8 mouse cellular contexts compared by ENCODE assay signal in the genomic region with DNA sequence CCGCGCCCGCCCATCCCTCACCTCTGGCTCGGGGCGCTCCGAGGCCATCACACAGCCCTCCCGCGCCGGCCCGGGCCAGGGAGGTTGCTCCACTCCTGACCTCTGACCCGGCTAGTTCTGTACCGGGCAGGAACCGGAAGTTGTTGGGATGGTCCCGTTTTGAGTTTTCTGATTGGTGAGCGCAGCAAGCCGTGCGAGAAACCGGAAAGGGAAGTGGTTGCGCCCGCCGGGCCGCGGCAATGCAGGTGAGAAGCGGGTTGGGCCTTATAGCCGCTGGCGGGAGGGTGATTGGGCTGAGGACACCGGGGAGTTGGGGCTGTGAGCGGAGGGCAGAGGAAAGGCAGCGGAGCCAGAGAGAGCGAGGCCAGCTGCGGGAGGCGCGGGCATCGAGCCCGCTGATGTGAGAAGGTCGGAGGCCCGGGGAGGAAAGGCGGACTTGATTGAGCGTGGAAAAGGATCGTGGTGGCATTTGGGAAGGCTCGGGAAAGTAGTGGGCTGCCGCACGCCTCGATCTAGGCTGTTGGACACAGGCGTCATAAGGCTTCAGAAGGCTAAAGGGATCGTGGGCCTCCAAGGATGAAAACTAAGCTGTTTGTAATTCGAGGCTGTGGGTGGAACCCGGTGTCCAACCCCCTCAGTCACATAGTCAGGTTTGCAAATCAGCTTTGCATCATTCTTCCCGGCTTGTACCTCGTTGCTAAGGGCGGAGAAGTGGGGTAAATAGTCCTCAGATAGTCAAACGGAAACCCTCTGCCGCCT. TPM values are rescaled to one million over a fixed set of nuclear protein-coding genes. Genes with fewer than 3 reads are reported as not detected.
DNase-seq lines count a peak whose midpoint lies in the region; ATAC-seq and TF ChIP-seq lines count a peak whose summit lies in the region.

A gene (minus strand): TSS at position 132 of the 759 bp plus-strand sequence.
A gene (plus strand): TSS at position 196 of the 759 bp plus-strand sequence.

- H3K9ac ChIP-seq in lung, postnatal 0 days (replicated peaks; ENCODE audit: low read depth) = peak within 1 kb of the TSS; percentile 90

- peak within 1 kb of the TSS; percentile 76 for H3K4me2 ChIP-seq in lung, postnatal 0 days (replicated peaks; ENCODE audit: low read depth, low read length)

- WGBS in hindbrain, embryonic 10.5 days = 1% methylated on average over 53 of the region's 53 CpGs
- WGBS in lung, postnatal 0 days = under 1% methylated on average over 53 of the region's 53 CpGs

- peak within 1 kb of the TSS; percentile 76 for H3K4me3 ChIP-seq in hindbrain, embryonic 10.5 days
- H3K4me3 ChIP-seq in lung, postnatal 0 days (ENCODE audit: low read depth, low read length) = peak within 1 kb of the TSS; percentile 75

- peak within 1 kb of the TSS; percentile 90 for H3K27ac ChIP-seq in hindbrain, embryonic 10.5 days
- H3K27ac ChIP-seq in lung, postnatal 0 days (ENCODE audit: low read length) = peak within 1 kb of the TSS; percentile 86

- peaks cover 54% of the 10 kb centered on the region for H3K36me3 ChIP-seq in hindbrain, embryonic 10.5 days
- peaks cover 21% of the 10 kb centered on the region for H3K36me3 ChIP-seq in lung, postnatal 0 days (ENCODE audit: insufficient read depth, low read length)

- 0 out of 2 replicates have a peak, but pooled peaks have one; percentile 34 for TF ChIP-seq EP300 in lung, postnatal 0 days (IDR thresholded peaks at IDR 0.05)

- no peaks in the 10 kb centered on the region for H3K9me3 ChIP-seq in hindbrain, embryonic 10.5 days
- H3K9me3 ChIP-seq in lung, postnatal 0 days (ENCODE audit: low read length) = no peaks in the 10 kb centered on the region

- DNase-seq in MEL-GATA-1-ER (ENCODE audit: extremely low read depth, low read depth) = peak; percentile 86
- DNase-seq in cerebellum, adult 8-10 months = peak; percentile 85
- DNase-seq in hindbrain, embryonic 10.5 days (ENCODE audit: low spot score) = peak; percentile 92
- DNase-seq in layer of hippocampus, adult 9-11 months = peak; percentile 90
- DNase-seq in lung, postnatal 0 days (ENCODE audit: low spot score) = peak; percentile 98
- DNase-seq in ovary, postnatal 14 days (ENCODE audit: low spot score) = peak; percentile 84
- DNase-seq in thymus, postnatal 14 days = peak; percentile 92

- TF ChIP-seq CTCF in lung, postnatal 0 days (IDR thresholded peaks at IDR 0.05) = no peak

- H3K4me1 ChIP-seq in hindbrain, embryonic 10.5 days (replicated peaks) = peaks cover 17% of the 10 kb centered on the region
- H3K4me1 ChIP-seq in lung, postnatal 0 days (ENCODE audit: insufficient read depth, low read depth, low read length) = peaks cover 10% of the 10 kb centered on the region; the same call in 1 of the 2 replicates

- ATAC-seq in frontal cortex, adult (ENCODE audit: low TSS enrichment) = peak; percentile 99
- ATAC-seq in lung, postnatal 0 days = peak; percentile 99

- H3K27me3 ChIP-seq in hindbrain, embryonic 10.5 days (ENCODE audit: insufficient read depth, poor library complexity, severe bottlenecking) = no peaks in the 10 kb centered on the region
- H3K27me3 ChIP-seq in lung, postnatal 0 days (replicated peaks; ENCODE audit: insufficient read depth, low read length) = no peaks in the 10 kb centered on the region

RNA-seq across cellular contexts. Expression of the first gene that starts in this region (rescaled TPM):
- polyA plus RNA-seq in hindbrain, embryonic 10.5 days (2016; fragmentation: Nextera tagmentation; extraction: Ambion mirVana) = 7.0 and 11.7 TPM in 2 replicates
- polyA plus RNA-seq in lung, postnatal 0 days (2015; fragmentation: Nextera tagmentation; extraction: Ambion mirVana) = 6.1 TPM in 2 replicates

RNA-seq across cellular contexts. Expression of the second gene that starts in this region (rescaled TPM):
- 163 and 170 TPM in 2 replicates for polyA plus RNA-seq in hindbrain, embryonic 10.5 days (2016; fragmentation: Nextera tagmentation; extraction: Ambion mirVana)
- polyA plus RNA-seq in lung, postnatal 0 days (2015; fragmentation: Nextera tagmentation; extraction: Ambion mirVana) = 90.5 and 95.8 TPM in 2 replicates

Comparison
In these comparisons a context has a peak if more than half of its experiments do, and no peak if none do; other contexts are left out.
1. Peak in every context shown above with its lines: DNase-seq, ATAC-seq, H3K4me3 ChIP-seq and H3K27ac ChIP-seq.